Mouse (Mus musculus) liver, adult 10 weeks (tissue): Measurements from ENCODE around the gene Entpd5. TPM values are rescaled to one million over a fixed set of nuclear protein-coding genes. Genes with fewer than 3 reads are reported as not detected.

Source experiments
- polyA plus RNA-seq: library from polyadenylated mRNA; stranded (reverse); fragments of 350-450 nt; fragmentation: Illumina TruSeq; extraction: RNeasy Lipid Tissue Mini Kit (QIAGEN cat#74804); gene quantifications from one replicate; pipeline ENCODE4 v1.2.3, GENCODE M21; 2014; ENCODE audit warnings: low read depth, low replicate concordance

Entpd5 gene
- polyA plus RNA-seq, result 157 TPM

GRCm38 (mm10) chr12:84408819-84409507 is at the start of gene Entpd5, which contains the start of gene Bbof1:
TSS of gene Entpd5 (minus strand) at chr12:84409029.
TSS of gene Bbof1 (plus strand) at chr12:84409071.

GRCm38 (mm10) chr12:84450718-84451646 is 42.2 kb upstream of the Entpd5 start, which contains the start of the genes Aldh6a1 and Lin52:
TSS of gene Aldh6a1 (minus strand) at chr12:84451004.
TSS of gene Lin52 (plus strand) at chr12:84451422.

GRCm38 (mm10) chr12:84416834-84417604 is 8.2 kb upstream of the Entpd5 start, which contains the start of gene Rnf113a2:
TSS of gene Rnf113a2 (plus strand) at chr12:84417196.

GRCm38 (mm10) chr12:84361555-84362489 is 47.0 kb downstream of the Entpd5 start, which contains the start of the genes Coq6 and Fam161b:
TSS of gene Coq6 (plus strand) at chr12:84361657.
TSS of gene Fam161b (minus strand) at chr12:84361833.

Other genes starting within 250 kb of the Entpd5 start
- 3.2 TPM for gene Elmsan1, start 190.1 kb downstream of the Entpd5 start, polyA plus RNA-seq
- gene Ptgr2, start 123.8 kb downstream of the Entpd5 start, polyA plus RNA-seq, result 87.0 TPM
- 13.7 TPM for gene Zfp410, start 92.2 kb downstream of the Entpd5 start, polyA plus RNA-seq
- gene Coq6, start 47.4 kb downstream of the Entpd5 start, polyA plus RNA-seq, result 2.3 TPM
- gene Fam161b, start 47.2 kb downstream of the Entpd5 start, polyA plus RNA-seq, result 0.50 TPM
- 2.4 TPM for gene Bbof1, start within 50 bp of the Entpd5 start, polyA plus RNA-seq
- gene Rnf113a2, start 8.2 kb upstream of the Entpd5 start, polyA plus RNA-seq, result 5.3 TPM
- gene Aldh6a1, start 42.0 kb upstream of the Entpd5 start, polyA plus RNA-seq, result 694 TPM
- 10.4 TPM for gene Lin52, start 42.4 kb upstream of the Entpd5 start, polyA plus RNA-seq
- not detected for gene Vsx2, start 160.7 kb upstream of the Entpd5 start, polyA plus RNA-seq
- 2.9 TPM for gene Abcd4, start 208.4 kb upstream of the Entpd5 start, polyA plus RNA-seq
- gene Vrtn, start 232.0 kb upstream of the Entpd5 start, polyA plus RNA-seq, result not detected